Comparison of ENCODE assay signal across 26 mouse cellular contexts in genomic region chr6:17777018-17777799, GRCm38 (mm10).
DNase-seq lines count a peak whose midpoint lies in the region; ATAC-seq and TF ChIP-seq lines count a peak whose summit lies in the region.
"Had no signal": no experiment of that assay in that cellular context is flagged by ENCODE, and none has a peak within 500 bp of the region (broad histone marks: within the 10 kb centered on the region; RNA-seq: fewer than 3 reads in every experiment).

No protein-coding gene starts in this region.

- no peak for TF ChIP-seq RAD21 in MEL (IDR thresholded peaks at IDR 0.05; ENCODE audit: low read depth, low read length)

- peak; percentile 89 for ATAC-seq in liver, embryonic 13.5 days (ENCODE audit: low read depth)
- peak; percentile 33; the same call in 1 of the 2 replicates for ATAC-seq in megakaryocyte progenitor cell, adult 5-6 weeks (replicated peaks; ENCODE audit: poor library complexity)
- no peak for ATAC-seq in kidney, embryonic 15.5 days (replicated peaks; ENCODE audit: low FRiP score)
- ATAC-seq: activated CD4-positive, CD25-positive, alpha-beta regulatory T cell, adult 4 months; CD4-positive, CD25-positive, alpha-beta regulatory T cell, adult 4 months; inflammation-experienced regulatory T-cells, adult 6 months; midbrain, embryonic 15.5 days had no signal

- peak overlapping the region; percentile 42 for H3K4me2 ChIP-seq in liver, embryonic 13.5 days
- no peak overlapping the region for H3K4me2 ChIP-seq in kidney, embryonic 15.5 days
- H3K4me2 ChIP-seq: hindbrain, embryonic 15.5 days; lung, embryonic 14.5 days; midbrain, embryonic 15.5 days had no signal

- 61% methylated on average over 6 of the region's 6 CpGs for WGBS in liver, embryonic 13.5 days (ENCODE audit: insufficient replicate concordance)
- 94% methylated on average over 6 of the region's 6 CpGs for WGBS in kidney, embryonic 15.5 days

- peaks cover 26 to 27% of the 10 kb centered on the region in 2 experiments for H3K4me1 ChIP-seq in MEL (ENCODE audit: control insufficient read depth in 1 of 2, insufficient read depth in 2 of 2, low read length in 2 of 2)
- peaks cover 62% of the 10 kb centered on the region for H3K4me1 ChIP-seq in erythroblast, embryonic 14.5 days (ENCODE audit: control insufficient read depth)
- peaks cover 45% of the 10 kb centered on the region for H3K4me1 ChIP-seq in liver, embryonic 13.5 days (replicated peaks)
- H3K4me1 ChIP-seq in kidney, embryonic 15.5 days, result no peaks in the 10 kb centered on the region

- TF ChIP-seq CTCF in MEL (IDR thresholded peaks at IDR 0.05 in 2 of 3, conservative IDR thresholded peaks at IDR 0.05 in 1 of 3; ENCODE audit: control insufficient read depth in 1 of 3, insufficient read depth in 1 of 3, low read depth in 2 of 3, low read length in 3 of 3, poor library complexity in 1 of 3, severe bottlenecking in 1 of 3), result no peak

- no peaks in the 10 kb centered on the region for H3K27me3 ChIP-seq in MEL (ENCODE audit: control insufficient read depth in 1 of 2, insufficient read depth in 2 of 2, low read length in 2 of 2)
- no peaks in the 10 kb centered on the region for H3K27me3 ChIP-seq in erythroblast, embryonic 14.5 days (ENCODE audit: control insufficient read depth)
- H3K27me3 ChIP-seq in liver, embryonic 13.5 days, result no peaks in the 10 kb centered on the region
- H3K27me3 ChIP-seq in kidney, embryonic 15.5 days, result no peaks in the 10 kb centered on the region
- H3K27me3 ChIP-seq: hindbrain, embryonic 15.5 days; megakaryocyte, embryonic 14.5 days; midbrain, embryonic 15.5 days had no signal

- H3K79me2 ChIP-seq in MEL (ENCODE audit: control insufficient read depth, insufficient read depth, low read length, poor library complexity), result peaks cover 36% of the 10 kb centered on the region

- H3K36me3 ChIP-seq in MEL (ENCODE audit: control insufficient read depth in 1 of 2, insufficient read depth in 2 of 2, low read length in 2 of 2), result peaks cover 0 to 41% of the 10 kb centered on the region in 2 experiments; a peak in 3 of 4 replicates
- peaks cover 6% of the 10 kb centered on the region for H3K36me3 ChIP-seq in erythroblast, embryonic 14.5 days (ENCODE audit: control insufficient read depth)
- H3K36me3 ChIP-seq in liver, embryonic 13.5 days, result no peaks in the 10 kb centered on the region
- H3K36me3 ChIP-seq in kidney, embryonic 15.5 days, result no peaks in the 10 kb centered on the region
- H3K36me3 ChIP-seq: hindbrain, embryonic 10.5 days; hindbrain, embryonic 15.5 days; midbrain, embryonic 15.5 days had no signal

- no peak for TF ChIP-seq POLR2A in MEL (IDR thresholded peaks at IDR 0.05; ENCODE audit: control insufficient read depth in 1 of 2, insufficient read depth in 1 of 2, low read depth in 1 of 2, low read length in 2 of 2, poor library complexity in 1 of 2)

- H3K9me3 ChIP-seq in MEL (replicated peaks; ENCODE audit: insufficient read depth, low read length), result no peaks in the 10 kb centered on the region
- H3K9me3 ChIP-seq in erythroblast, embryonic 14.5 days (ENCODE audit: control insufficient read depth, low read length), result peaks cover 3% of the 10 kb centered on the region; the same call in 1 of the 2 replicates
- H3K9me3 ChIP-seq in liver, embryonic 13.5 days (replicated peaks), result no peaks in the 10 kb centered on the region
- no peaks in the 10 kb centered on the region for H3K9me3 ChIP-seq in kidney, embryonic 15.5 days (replicated peaks)
- H3K9me3 ChIP-seq: hindbrain, embryonic 15.5 days; midbrain, embryonic 15.5 days had no signal

- peak overlapping the region; percentile 32; the same call in 1 of the 2 replicates for H3K27ac ChIP-seq in MEL (ENCODE audit: control insufficient read depth, low read depth, low read length)
- peak overlapping the region; percentile 80 for H3K27ac ChIP-seq in liver, embryonic 13.5 days
- H3K27ac ChIP-seq in kidney, embryonic 15.5 days, result no peak overlapping the region
- H3K27ac ChIP-seq: hindbrain, embryonic 10.5 days; hindbrain, embryonic 15.5 days; layer of hippocampus, adult 2 months; midbrain, embryonic 15.5 days had no signal

- TF ChIP-seq EP300 in MEL (IDR thresholded peaks at IDR 0.05; ENCODE audit: low read depth in 1 of 2, low read length in 2 of 2), result peak; percentile 77 to 83

- no peak for DNase-seq in MEL (ENCODE audit: low read depth, low spot score)
- DNase-seq in liver, embryonic 13.5 days, result peak; percentile 63
- DNase-seq in thymus, postnatal 36 days, result no peak
- DNase-seq in cerebellum, adult 11 months, result no peak
- DNase-seq: adrenal gland, adult 2 months; adrenal gland, postnatal 36 days; cerebellum, adult 8-10 months; cerebellum, postnatal 36 days; gastrocnemius, postnatal 14 days; heart, postnatal 14 days; kidney, adult 11 months; kidney, postnatal 36 days; lung, postnatal 14 days; right cerebral cortex, postnatal 4 days had no signal

- H3K9ac ChIP-seq in MEL (ENCODE audit: control insufficient read depth, low read depth, low read length, poor library complexity, severe bottlenecking), result no peak overlapping the region
- 0 out of 2 replicates have a peak overlapping the region, but pooled peaks have one; percentile 16 for H3K9ac ChIP-seq in liver, embryonic 13.5 days
- no peak overlapping the region for H3K9ac ChIP-seq in kidney, embryonic 15.5 days
- H3K9ac ChIP-seq: hindbrain, embryonic 15.5 days; lung, embryonic 14.5 days; midbrain, embryonic 15.5 days had no signal

- H3K4me3 ChIP-seq in MEL (ENCODE audit: control insufficient read depth in 1 of 2, insufficient read depth in 1 of 2, low read depth in 2 of 2, low read length in 2 of 2), result no peak overlapping the region
- peak overlapping the region; percentile 22 for H3K4me3 ChIP-seq in erythroblast, embryonic 14.5 days (replicated peaks)
- H3K4me3 ChIP-seq in liver, embryonic 13.5 days (replicated peaks), result no peak overlapping the region
- H3K4me3 ChIP-seq in kidney, embryonic 15.5 days (replicated peaks), result no peak overlapping the region
- H3K4me3 ChIP-seq: hindbrain, embryonic 10.5 days; hindbrain, embryonic 15.5 days; layer of hippocampus, adult 2 months; megakaryocyte, embryonic 14.5 days; midbrain, embryonic 15.5 days had no signal

TF ChIP-seq in MEL, 35 proteins besides CTCF, POLR2A, EP300 and RAD21:
- TF ChIP-seq BHLHE40 (IDR thresholded peaks at IDR 0.05; ENCODE audit: borderline replicate concordance, low read depth, low read length) (peak; percentile 32; the same call in 1 of the 2 replicates), SIN3A (IDR thresholded peaks at IDR 0.05; ENCODE audit: low read length) (peak; percentile 14; the same call in 1 of the 2 replicates), HCFC1 (IDR thresholded peaks at IDR 0.05; ENCODE audit: low read depth, low read length) (no peak), MEF2A (IDR thresholded peaks at IDR 0.05; ENCODE audit: extremely low read depth, insufficient replicate concordance, low read depth, low read length, poor library complexity, severe bottlenecking) (peak; percentile 19; the same call in 1 of the 2 replicates), ZKSCAN1 (IDR thresholded peaks at IDR 0.05; ENCODE audit: low read depth, low read length) (no peak), TAL1 (IDR thresholded peaks at IDR 0.05; ENCODE audit: low read length) (peak; percentile 54), POLR2AphosphoS5 (IDR thresholded peaks at IDR 0.05; ENCODE audit: borderline replicate concordance, low read depth, low read length) (no peak), NRF1 (IDR thresholded peaks at IDR 0.05; ENCODE audit: insufficient read depth, low read depth, low read length, poor library complexity, severe bottlenecking) (no peak), MAZ (IDR thresholded peaks at IDR 0.05; ENCODE audit: low read depth, low read length) (no peak), GATA1 (IDR thresholded peaks at IDR 0.05; ENCODE audit: low read depth, low read length) (peak; percentile 76), TCF12 (IDR thresholded peaks at IDR 0.05; ENCODE audit: low read depth, low read length) (peak; percentile 90), RCOR1 (IDR thresholded peaks at IDR 0.05; ENCODE audit: low read depth, low read length) (peak; percentile 48; the same call in 1 of the 2 replicates), ETS1 (IDR thresholded peaks at IDR 0.05; ENCODE audit: low read depth, low read length) (peak; percentile 74; the same call in 1 of the 2 replicates), ZC3H11A (IDR thresholded peaks at IDR 0.05; ENCODE audit: low read depth, low read length) (no peak)
TF ChIP-seq in MEL: peak in this region for 8.
